Mouse (Mus musculus) limb, embryonic 15.5 days (tissue): Measurements from ENCODE around the gene Rnf215. TPM values are rescaled to one million over a fixed set of nuclear protein-coding genes. Genes with fewer than 3 reads are reported as not detected.

Experiments used
- ATAC-seq: fragments of 200-750 bp; cut with Nextera tagmentation; 2 replicates; pipeline ENCODE4 v1.8.0; 2017; ENCODE audit warnings: low read depth, moderate TSS enrichment; ENCODE audit not compliant: insufficient number of reproducible peaks, low FRiP score, low TSS enrichment
- H3K27ac ChIP-seq: fragments of 300-500 bp; sonication (generic); 2 replicates; pipeline ENCODE4 v1.5.1; 2015; ENCODE audit warnings: moderate library complexity, mild to moderate bottlenecking, inconsistent platforms
- H3K27me3 ChIP-seq: fragments of 300-500 bp; sonication (generic); 2 replicates; pipeline ENCODE4 v1.6.1; 2015; ENCODE audit warnings: inconsistent platforms
- H3K36me3 ChIP-seq: fragments of 300-500 bp; sonication (generic); 2 replicates; pipeline ENCODE4 v1.6.1; 2015; ENCODE audit warnings: inconsistent platforms
- H3K4me1 ChIP-seq: fragments of 300-500 bp; sonication (generic); 2 replicates; pipeline ENCODE4 v1.6.1; 2015; ENCODE audit warnings: inconsistent platforms
- H3K4me2 ChIP-seq: fragments of 300-500 bp; sonication (generic); 2 replicates; pipeline ENCODE4 v1.6.1; 2015; ENCODE audit warnings: mild to moderate bottlenecking, inconsistent platforms
- H3K4me3 ChIP-seq: fragments of 300-500 bp; sonication (generic); 2 replicates; pipeline ENCODE4 v1.5.1; 2015; ENCODE audit warnings: mild to moderate bottlenecking, inconsistent platforms
- H3K9ac ChIP-seq: fragments of 300-500 bp; sonication (generic); 2 replicates; pipeline ENCODE4 v1.6.1; 2015; ENCODE audit warnings: inconsistent platforms
- H3K9me3 ChIP-seq: fragments of 300-500 bp; sonication (generic); 2 replicates; pipeline ENCODE4 v1.6.1; 2016; ENCODE audit warnings: inconsistent platforms
- WGBS: fragments of 180-500 bp; shearing (Covaris S2); methylation state at CpG from one replicate; pipeline ENCODE4 v1.1.7; 2015; 5-methylcytosine and 5-hydroxymethylcytosine counted together
- polyA plus RNA-seq: library from polyadenylated mRNA; unstranded; fragments of >200 nt; fragmentation: Nextera tagmentation; extraction: Ambion mirVana; gene quantifications from 2 replicates; pipeline ENCODE4 v1.2.1, GENCODE M21; 2015

The Rnf215 gene
- polyA plus RNA-seq, 1 experiment from 2014 or later: 35.5 TPM

- 56% methylated on average over 3 of the region's 3 CpGs for WGBS
- no peaks in the 10 kb centered on the region for H3K27me3 ChIP-seq
- H3K27ac ChIP-seq: no peak overlapping the region
- H3K36me3 ChIP-seq: peaks cover 16% of the 10 kb centered on the region
- H3K9me3 ChIP-seq: no peaks in the 10 kb centered on the region
- H3K4me3 ChIP-seq: no peak overlapping the region
- no peak overlapping the region for H3K9ac ChIP-seq
- H3K4me2 ChIP-seq: no peak overlapping the region
- no peak for ATAC-seq
- peaks cover 20% of the 10 kb centered on the region for H3K4me1 ChIP-seq
Measured at GRCm38 (mm10) chr11:4133450-4133849, 1.6 kb upstream of the Rnf215 start.

DNA sequence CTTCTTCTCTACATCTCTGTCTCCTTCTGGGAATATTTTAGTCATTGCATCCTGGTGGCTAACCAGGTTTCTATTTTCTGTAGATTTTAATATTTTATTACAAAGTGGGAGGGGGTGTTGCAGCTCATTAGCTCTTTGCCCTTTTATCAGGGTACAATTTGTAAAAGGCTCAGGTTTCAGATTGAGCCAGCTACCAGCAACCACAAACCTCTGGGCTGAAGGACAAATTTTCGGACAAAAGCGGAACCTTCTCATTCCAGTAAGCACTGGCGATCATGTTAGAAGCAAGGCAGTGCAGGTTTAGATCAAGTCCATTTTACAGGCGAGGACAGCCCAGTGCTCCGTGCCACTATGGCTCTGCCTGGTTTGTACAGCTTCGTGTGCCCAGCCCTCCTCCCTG is 602 bp upstream of the Rnf215 start:
- no peak overlapping the region for H3K4me2 ChIP-seq
- H3K4me1 ChIP-seq: peaks cover 20% of the 10 kb centered on the region
- WGBS: 49% methylated on average over 6 of the region's 6 CpGs
- no peak overlapping the region for H3K27ac ChIP-seq
- no peaks in the 10 kb centered on the region for H3K9me3 ChIP-seq
- peaks cover 25% of the 10 kb centered on the region for H3K36me3 ChIP-seq
- no peak for ATAC-seq
- H3K9ac ChIP-seq: no peak overlapping the region
- H3K27me3 ChIP-seq: no peaks in the 10 kb centered on the region
- H3K4me3 ChIP-seq: peak overlapping the region; percentile 90; the same call in 1 of the 2 replicates

DNA sequence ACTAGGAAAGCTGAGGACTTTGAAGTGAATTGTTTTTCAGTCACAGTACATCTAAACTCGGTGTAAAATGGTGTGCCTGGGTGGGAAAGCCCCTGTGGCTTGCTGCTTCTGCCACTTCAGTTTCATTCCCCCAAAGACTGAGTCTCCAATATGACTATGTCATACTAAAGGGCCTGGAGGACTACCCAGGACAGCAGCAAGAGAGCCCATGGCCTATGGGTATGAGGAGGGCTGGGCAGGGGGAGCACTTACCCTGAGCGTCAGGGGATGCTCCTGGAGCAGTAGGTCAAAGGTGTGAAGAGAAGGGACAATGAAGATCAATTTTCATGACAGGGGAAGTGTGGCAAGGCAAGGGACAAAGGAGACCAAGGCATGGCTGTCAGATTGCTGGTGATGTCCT is 4.0 kb downstream of the Rnf215 start:
- H3K9me3 ChIP-seq: no peaks in the 10 kb centered on the region
- no peak overlapping the region for H3K27ac ChIP-seq
- peaks cover 20% of the 10 kb centered on the region for H3K4me1 ChIP-seq
- no peak overlapping the region for H3K9ac ChIP-seq
- 69% methylated on average over 2 of the region's 2 CpGs for WGBS
- no peak overlapping the region for H3K4me2 ChIP-seq
- ATAC-seq: no peak
- H3K36me3 ChIP-seq: peaks cover 71% of the 10 kb centered on the region
- no peak overlapping the region for H3K4me3 ChIP-seq
- H3K27me3 ChIP-seq: no peaks in the 10 kb centered on the region

DNA sequence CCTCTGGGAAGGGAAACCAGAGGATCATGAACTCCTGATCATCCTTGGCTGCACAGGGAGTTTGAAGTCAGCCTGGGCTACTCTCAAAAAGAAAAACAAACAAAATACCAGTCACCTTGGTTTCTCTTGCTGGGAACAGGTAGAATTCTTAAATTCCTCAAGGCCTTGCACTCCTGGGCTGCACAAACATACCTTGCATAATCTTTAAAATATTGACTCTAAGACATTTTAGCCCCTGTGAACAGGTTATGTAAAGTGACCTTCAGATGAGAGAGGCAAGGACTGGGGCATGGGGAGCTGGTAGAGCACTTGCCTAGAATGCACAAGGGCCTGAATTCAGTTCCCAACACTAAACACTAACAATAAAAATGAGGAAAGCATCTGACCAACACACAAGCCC is 6.5 kb downstream of the Rnf215 start:
- Histone ChIP-seq H3K27ac (no peak overlapping the region), H3K27me3 (no peaks in the 10 kb centered on the region), H3K36me3 (peaks cover 91% of the 10 kb centered on the region), H3K9ac (no peak overlapping the region), H3K4me2 (no peak overlapping the region), H3K4me3 (no peak overlapping the region), H3K9me3 (no peaks in the 10 kb centered on the region), H3K4me1 (peaks cover 8% of the 10 kb centered on the region)
- ATAC-seq: no peak

GRCm38 (mm10) chr11:4142352-4142751 is 7.3 kb downstream of the Rnf215 start:
- no peaks in the 10 kb centered on the region for H3K9me3 ChIP-seq
- no peak overlapping the region for H3K4me2 ChIP-seq
- no peak overlapping the region for H3K4me3 ChIP-seq
- H3K27me3 ChIP-seq: no peaks in the 10 kb centered on the region
- 86% methylated on average over 4 of the region's 4 CpGs for WGBS
- H3K36me3 ChIP-seq: peaks cover 95% of the 10 kb centered on the region
- no peak for ATAC-seq
- no peak overlapping the region for H3K27ac ChIP-seq
- H3K4me1 ChIP-seq: no peaks in the 10 kb centered on the region
- H3K9ac ChIP-seq: no peak overlapping the region

DNA sequence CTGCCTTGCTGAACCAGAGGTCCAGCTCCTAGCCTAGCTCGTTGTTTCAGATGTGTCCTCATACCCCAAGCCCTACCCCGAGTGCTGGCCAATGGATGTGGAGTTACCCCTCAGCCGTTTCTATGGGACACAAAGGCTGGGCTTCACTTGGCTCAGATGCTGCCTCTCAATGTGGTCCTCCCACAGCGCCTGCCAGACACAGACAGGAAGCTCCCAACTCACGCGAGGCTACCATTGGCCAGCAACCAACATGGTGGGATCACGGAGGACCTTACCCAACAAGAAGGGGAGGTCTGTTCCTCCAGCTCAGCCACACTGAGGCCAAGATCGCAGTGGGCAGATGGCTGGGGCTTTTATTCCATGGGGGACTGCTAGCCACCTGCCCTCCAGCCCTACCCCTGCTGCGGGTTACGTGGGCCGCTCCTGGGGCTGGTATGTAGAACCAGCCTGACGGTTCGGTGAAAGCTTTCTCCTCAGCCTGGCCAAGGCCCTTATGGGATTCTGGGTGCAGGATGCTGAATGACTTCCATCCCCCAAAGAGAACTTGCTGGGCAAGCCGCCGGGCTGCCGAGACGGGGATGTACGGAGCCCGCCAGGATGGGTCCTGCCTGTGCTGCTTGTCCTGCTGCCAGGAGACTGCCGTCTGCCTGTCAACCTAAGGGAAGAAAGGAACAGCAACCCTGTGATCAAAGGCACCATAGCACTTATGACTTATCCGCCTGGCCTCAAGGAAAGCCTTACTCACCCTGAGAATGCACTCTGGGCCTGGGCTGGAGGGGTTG is 8.5 kb downstream of the Rnf215 start:
- Histone ChIP-seq H3K9ac (0 out of 2 replicates have a peak overlapping the region, but pooled peaks have one; percentile 11), H3K27ac (no peak overlapping the region), H3K4me2 (no peak overlapping the region), H3K27me3 (no peaks in the 10 kb centered on the region), H3K36me3 (peaks cover 95% of the 10 kb centered on the region), H3K9me3 (no peaks in the 10 kb centered on the region), H3K4me3 (no peak overlapping the region), H3K4me1 (no peaks in the 10 kb centered on the region)
- no peak for ATAC-seq
- WGBS: 88% methylated on average over 21 of the region's 21 CpGs

DNA sequence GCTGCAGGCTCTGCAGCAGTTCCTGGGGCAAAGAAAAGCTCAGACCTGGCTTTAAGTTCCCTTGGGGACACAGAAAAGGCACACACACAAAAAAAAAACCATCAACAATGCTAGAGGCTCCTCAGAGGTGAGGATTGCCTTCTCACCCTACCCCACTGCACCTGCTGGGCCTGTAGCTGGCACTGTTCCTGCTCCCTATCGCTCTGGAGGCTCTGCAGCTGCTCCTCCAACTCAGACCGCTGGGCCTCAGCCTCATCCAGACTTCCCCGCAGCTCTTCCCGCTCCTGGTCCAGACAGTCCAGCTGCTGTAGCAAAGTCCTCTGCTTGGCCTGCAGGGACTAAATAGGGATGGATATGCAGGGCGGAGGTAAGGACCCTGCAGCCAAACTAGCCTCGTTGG is 11.4 kb downstream of the Rnf215 start:
- H3K27ac ChIP-seq: no peak overlapping the region
- no peaks in the 10 kb centered on the region for H3K27me3 ChIP-seq
- no peak overlapping the region for H3K4me3 ChIP-seq
- H3K9ac ChIP-seq: no peak overlapping the region
- no peak overlapping the region for H3K4me2 ChIP-seq
- no peak for ATAC-seq
- no peaks in the 10 kb centered on the region for H3K4me1 ChIP-seq
- H3K9me3 ChIP-seq: no peaks in the 10 kb centered on the region
- WGBS: 69% methylated on average over 6 of the region's 6 CpGs
- H3K36me3 ChIP-seq: peaks cover 85% of the 10 kb centered on the region

GRCm38 (mm10) chr11:4147098-4147497 is 12.1 kb downstream of the Rnf215 start:
- Histone ChIP-seq H3K4me1 (no peaks in the 10 kb centered on the region), H3K27ac (no peak overlapping the region), H3K4me3 (no peak overlapping the region), H3K9ac (no peak overlapping the region), H3K36me3 (peaks cover 85% of the 10 kb centered on the region), H3K4me2 (no peak overlapping the region), H3K9me3 (no peaks in the 10 kb centered on the region), H3K27me3 (no peaks in the 10 kb centered on the region)
- no peak for ATAC-seq
- 85% methylated on average over 7 of the region's 10 CpGs for WGBS

DNA sequence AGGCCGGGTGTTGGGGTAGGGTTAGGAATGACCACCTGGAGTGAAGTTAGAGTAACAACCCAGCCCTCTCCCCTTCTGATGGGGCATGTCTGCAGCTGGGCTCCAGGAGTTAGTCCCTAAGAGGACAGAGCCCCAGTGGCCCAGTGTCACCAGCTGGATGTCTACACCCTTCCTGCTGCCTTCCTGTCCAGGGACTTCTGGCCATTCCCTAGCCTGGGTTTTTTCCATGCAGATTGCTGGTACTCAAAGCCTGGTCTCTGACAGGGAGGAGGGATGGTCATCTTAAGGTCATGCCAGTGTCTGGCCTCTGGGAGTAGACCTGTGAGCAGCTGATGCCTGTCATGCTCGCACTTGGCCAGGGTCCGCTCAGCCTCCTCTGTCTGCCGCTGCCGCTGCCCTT is 13.1 kb downstream of the Rnf215 start:
- Histone ChIP-seq H3K9ac (no peak overlapping the region), H3K4me3 (no peak overlapping the region), H3K36me3 (peaks cover 77% of the 10 kb centered on the region), H3K27ac (no peak overlapping the region), H3K4me1 (no peaks in the 10 kb centered on the region), H3K4me2 (no peak overlapping the region), H3K9me3 (no peaks in the 10 kb centered on the region), H3K27me3 (no peaks in the 10 kb centered on the region)
- WGBS: 75% methylated on average over 5 of the region's 5 CpGs
- no peak for ATAC-seq

DNA sequence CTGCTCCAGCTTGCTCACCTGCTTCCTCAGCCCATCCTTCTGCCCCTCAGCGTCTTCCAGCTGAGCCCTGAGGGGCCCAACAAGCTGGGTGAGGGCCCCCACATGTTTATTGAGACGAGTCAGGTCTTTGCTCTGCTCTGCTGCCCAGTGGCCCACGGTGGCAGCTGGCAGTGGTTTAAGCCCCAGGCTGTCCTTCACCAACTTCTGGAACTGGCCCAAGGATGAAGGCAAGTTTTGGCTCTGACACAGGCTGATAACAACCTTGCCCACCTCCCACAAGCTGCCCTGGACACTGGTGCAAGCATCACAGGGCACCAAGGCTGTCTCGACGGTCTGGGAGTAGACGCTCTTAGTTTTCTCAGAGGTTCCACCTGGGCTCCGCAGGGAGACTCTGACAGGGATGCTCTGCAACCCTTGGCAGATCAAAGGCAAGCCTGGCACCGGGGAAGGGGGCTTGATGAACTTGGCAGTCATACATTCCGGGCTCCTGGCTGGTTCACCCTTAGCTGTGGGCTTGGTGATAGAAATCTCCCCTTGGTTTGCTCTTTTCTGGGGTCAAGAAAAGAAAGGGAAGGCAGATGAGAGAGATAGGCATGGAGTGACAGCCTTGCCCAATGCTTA is 13.6 kb downstream of the Rnf215 start:
- no peak overlapping the region for H3K4me3 ChIP-seq
- ATAC-seq: no peak
- no peaks in the 10 kb centered on the region for H3K9me3 ChIP-seq
- no peak overlapping the region for H3K9ac ChIP-seq
- no peak overlapping the region for H3K27ac ChIP-seq
- H3K36me3 ChIP-seq: peaks cover 71% of the 10 kb centered on the region
- 76% methylated on average over 9 of the region's 9 CpGs for WGBS
- no peaks in the 10 kb centered on the region for H3K27me3 ChIP-seq
- no peak overlapping the region for H3K4me2 ChIP-seq
- H3K4me1 ChIP-seq: no peaks in the 10 kb centered on the region

GRCm38 (mm10) chr11:4149886-4150285 is 14.9 kb downstream of the Rnf215 start:
- no peak overlapping the region for H3K4me3 ChIP-seq
- no peak for ATAC-seq
- H3K27me3 ChIP-seq: no peaks in the 10 kb centered on the region
- H3K9ac ChIP-seq: no peak overlapping the region
- no peaks in the 10 kb centered on the region for H3K4me1 ChIP-seq
- H3K4me2 ChIP-seq: no peak overlapping the region
- WGBS: 92% methylated on average over 6 of the region's 6 CpGs
- H3K9me3 ChIP-seq: no peaks in the 10 kb centered on the region
- H3K27ac ChIP-seq: no peak overlapping the region
- H3K36me3 ChIP-seq: peaks cover 63% of the 10 kb centered on the region

DNA sequence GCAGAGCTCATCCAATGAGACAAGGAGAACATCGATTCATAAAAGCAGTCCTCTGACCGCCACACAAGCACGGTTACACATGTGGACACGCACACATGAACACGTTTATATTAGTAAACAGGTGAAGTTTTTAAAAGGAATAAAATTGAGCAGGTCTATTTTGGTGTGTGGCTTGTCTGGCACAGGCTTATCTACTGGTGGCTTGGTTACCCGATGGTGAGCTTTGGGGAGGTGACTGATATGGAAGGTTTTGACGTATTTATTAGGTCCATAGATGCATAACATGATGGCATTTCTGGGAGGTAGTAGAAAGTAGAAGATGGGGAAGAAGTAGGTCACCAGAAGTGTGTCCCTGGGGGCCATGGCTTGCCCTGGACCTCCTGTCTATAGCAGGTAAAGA is 18.7 kb downstream of the Rnf215 start:
- Histone ChIP-seq H3K9me3 (no peaks in the 10 kb centered on the region), H3K27me3 (no peaks in the 10 kb centered on the region), H3K9ac (no peak overlapping the region), H3K4me2 (no peak overlapping the region), H3K4me1 (peaks cover 9% of the 10 kb centered on the region), H3K27ac (no peak overlapping the region), H3K36me3 (peaks cover 33% of the 10 kb centered on the region), H3K4me3 (no peak overlapping the region)
- ATAC-seq: no peak
- WGBS: 91% methylated on average over 7 of the region's 7 CpGs
